Mouse (Mus musculus) hindbrain, postnatal 0 days (tissue): ENCODE data around the gene Slc37a3. TPM values are rescaled to one million over a fixed set of nuclear protein-coding genes. Genes with fewer than 3 reads are reported as not detected.
"Not testable (repeated sequence)": the region's sequence is repeated elsewhere in the genome, so short reads cannot be mapped to it uniquely, and the experiment has no call there.

Source experiments
- ATAC-seq: fragments of 200-750 bp; cut with Nextera tagmentation; 2 replicates; pipeline ENCODE4 v1.8.0; 2017; ENCODE audit warnings: mild to moderate bottlenecking, moderate TSS enrichment, moderate library complexity
- DNase-seq: peaks from one replicate; pipeline ENCODE4 v3.0.0-alpha.2; 2015; ENCODE audit warnings: low spot score
- H3K27ac ChIP-seq: fragments of 300-500 bp; sonication (generic); 2 replicates; pipeline ENCODE4 v1.5.1; 2014; ENCODE audit warnings: mild to moderate bottlenecking
- H3K27me3 ChIP-seq: fragments of 300-500 bp; sonication (generic); 2 replicates; pipeline ENCODE4 v1.6.1; 2014; ENCODE audit warnings: low read length, mixed read lengths; ENCODE audit not compliant: insufficient read depth
- H3K36me3 ChIP-seq: fragments of 300-500 bp; sonication (generic); 2 replicates; pipeline ENCODE4 v1.6.1; 2014; ENCODE audit warnings: low read length, mixed read lengths; ENCODE audit not compliant: insufficient read depth
- H3K4me1 ChIP-seq: fragments of 300-500 bp; sonication (generic); 2 replicates; pipeline ENCODE4 v1.6.1; 2014; ENCODE audit warnings: antibody characterized with exemption, low read length, mixed read lengths; ENCODE audit not compliant: insufficient read depth
- H3K4me2 ChIP-seq: fragments of 300-500 bp; sonication (generic); 2 replicates; pipeline ENCODE4 v1.6.1; 2014; ENCODE audit warnings: low read depth, mild to moderate bottlenecking, low read length, moderate library complexity, mixed read lengths
- H3K4me3 ChIP-seq: fragments of 300-500 bp; sonication (generic); 2 replicates; pipeline ENCODE4 v1.5.1; 2014; ENCODE audit warnings: low read length
- H3K9ac ChIP-seq: fragments of 300-500 bp; sonication (generic); replicated peaks from 2 replicates; pipeline ENCODE4 v1.6.1; 2014; ENCODE audit warnings: mild to moderate bottlenecking, low read length, moderate library complexity, mixed read lengths
- H3K9me3 ChIP-seq: fragments of 300-500 bp; sonication (generic); 2 replicates; pipeline ENCODE4 v1.6.1; 2016; ENCODE audit warnings: low read length, mixed read lengths
- CTCF ChIP-seq: IDR thresholded peaks from 2 replicates; pipeline ENCODE4 v1.5.1; 2016; ENCODE audit warnings: antibody characterized with exemption, control low read depth, low read depth
- WGBS: fragments of 180-500 bp; shearing (Covaris S2); extraction: QIAGEN DNeasy Blood & Tissue Kit; methylation state at CpG from one replicate; pipeline ENCODE4 v1.1.7; 2014; 5-methylcytosine and 5-hydroxymethylcytosine counted together
- polyA plus RNA-seq: library from polyadenylated mRNA; unstranded; fragments of >200 nt; fragmentation: Nextera tagmentation; extraction: Ambion mirVana; gene quantifications from 2 replicates; pipeline ENCODE4 v1.2.1, GENCODE M21; 2015
- total RNA-seq: library from RNA; depleted of rRNA; stranded (reverse); fragments of >200 nt; gene quantifications from 2 replicates; pipeline ENCODE4 v1.2.3, GENCODE M21; 2014

The Slc37a3 gene
- total and polyA plus RNA-seq, 2 experiments from 2014 or later = 45.6 to 48.2 TPM

DNA sequence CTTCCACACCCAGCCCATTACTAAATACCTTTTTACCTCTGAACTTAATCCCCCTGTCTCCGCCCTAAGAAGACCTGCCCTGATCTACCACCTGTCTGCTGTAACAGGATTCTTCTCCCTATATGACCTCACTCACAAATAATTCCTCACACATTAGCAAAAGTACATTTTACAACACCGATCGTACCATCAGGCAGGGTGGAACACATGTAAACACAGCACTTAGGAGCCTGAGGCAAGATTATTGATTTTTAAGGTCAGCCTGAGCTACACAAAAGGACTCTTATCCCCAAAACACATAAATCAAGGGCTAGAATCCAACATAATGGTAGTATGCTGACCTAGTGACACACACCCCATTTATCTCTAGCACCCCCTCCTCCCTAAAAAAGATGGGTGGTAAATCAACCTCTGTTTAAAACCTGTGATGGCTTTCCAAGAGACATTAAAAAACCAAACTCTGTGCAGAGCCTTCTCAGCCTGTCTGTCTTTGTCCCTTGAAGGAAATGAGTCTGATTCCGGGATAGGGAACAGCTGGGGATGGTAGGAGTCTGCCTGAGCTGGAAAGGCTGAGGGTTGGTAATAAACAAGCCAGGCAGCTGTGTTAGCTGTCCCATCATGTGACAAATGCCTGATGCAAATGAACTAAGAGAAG lies 4.0 kb downstream of the Slc37a3 start:
- H3K4me2 ChIP-seq = no peak overlapping the region
- WGBS = 77% methylated on average over 4 of the region's 4 CpGs
- no peak overlapping the region for H3K9ac ChIP-seq
- H3K4me1 ChIP-seq = 0 out of 2 replicates have a peak, but pooled peaks cover 3% of the 10 kb centered on the region
- ATAC-seq (no peak), DNase-seq (no peak)
- H3K36me3 ChIP-seq = no peaks in the 10 kb centered on the region
- no peak overlapping the region for H3K27ac ChIP-seq
- H3K9me3 ChIP-seq = no peaks in the 10 kb centered on the region
- no peaks in the 10 kb centered on the region for H3K27me3 ChIP-seq
- no peak overlapping the region for H3K4me3 ChIP-seq
- TF ChIP-seq CTCF = no peak

DNA sequence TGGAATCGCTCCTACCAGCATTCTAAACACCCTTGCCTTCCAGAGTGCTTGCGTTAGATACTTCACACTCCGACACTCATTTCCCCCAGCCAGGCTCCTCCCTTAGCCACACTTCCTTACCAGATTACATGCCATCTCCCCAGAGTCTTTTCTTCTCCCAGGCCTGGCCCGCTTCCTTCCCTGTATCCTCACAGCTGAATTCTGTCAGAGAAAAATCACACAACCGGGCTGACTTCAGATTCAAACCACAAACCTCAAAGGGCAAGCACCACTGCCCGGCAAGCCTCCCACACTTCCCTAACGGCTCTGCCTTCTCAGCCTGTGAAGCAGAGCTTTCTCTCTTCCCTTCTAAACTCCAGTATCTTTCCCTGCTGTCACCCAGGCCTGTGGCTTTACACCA lies 4.7 kb downstream of the Slc37a3 start:
- TF ChIP-seq CTCF = no peak
- 59% methylated on average over 7 of the region's 7 CpGs for WGBS
- H3K4me1 ChIP-seq = 0 out of 2 replicates have a peak, but pooled peaks cover 3% of the 10 kb centered on the region

DNA sequence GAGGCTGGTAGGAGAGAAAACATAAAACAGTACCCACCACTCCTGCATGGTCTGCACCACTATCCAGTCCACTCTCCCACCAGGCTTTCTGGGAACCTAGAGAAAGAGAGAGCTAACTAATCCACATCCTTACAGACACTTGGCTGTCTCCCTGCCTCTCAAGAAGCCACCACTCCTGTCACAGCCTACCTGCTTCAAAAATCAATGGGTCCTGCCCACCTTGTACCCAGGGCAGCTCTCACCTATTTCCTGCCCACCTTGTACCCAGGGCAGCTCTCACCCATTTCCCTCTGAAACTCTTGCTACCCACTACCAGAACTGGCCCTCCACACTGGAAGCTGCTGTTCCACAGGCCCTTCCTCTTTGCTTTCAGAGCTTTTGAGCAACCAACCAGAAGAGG lies 5.4 kb downstream of the Slc37a3 start:
- no peak for DNase-seq
- Histone ChIP-seq H3K9me3 (no peaks in the 10 kb centered on the region), H3K27me3 (no peaks in the 10 kb centered on the region), H3K4me2 (no peak overlapping the region), H3K9ac (no peak overlapping the region), H3K4me1 (0 out of 2 replicates have a peak, but pooled peaks cover 3% of the 10 kb centered on the region), H3K36me3 (no peaks in the 10 kb centered on the region), H3K4me3 (no peak overlapping the region), H3K27ac (no peak overlapping the region)
- no peak for TF ChIP-seq CTCF
- no peak for ATAC-seq

More for the DNA sequence above, 4.7 kb downstream of the Slc37a3 start:
- Histone ChIP-seq H3K4me3 (no peak overlapping the region), H3K27me3 (no peaks in the 10 kb centered on the region), H3K36me3 (no peaks in the 10 kb centered on the region), H3K9me3 (no peaks in the 10 kb centered on the region), H3K9ac (no peak overlapping the region), H3K4me2 (no peak overlapping the region), H3K27ac (no peak overlapping the region)
- ATAC-seq = no peak
- DNase-seq = no peak

DNA sequence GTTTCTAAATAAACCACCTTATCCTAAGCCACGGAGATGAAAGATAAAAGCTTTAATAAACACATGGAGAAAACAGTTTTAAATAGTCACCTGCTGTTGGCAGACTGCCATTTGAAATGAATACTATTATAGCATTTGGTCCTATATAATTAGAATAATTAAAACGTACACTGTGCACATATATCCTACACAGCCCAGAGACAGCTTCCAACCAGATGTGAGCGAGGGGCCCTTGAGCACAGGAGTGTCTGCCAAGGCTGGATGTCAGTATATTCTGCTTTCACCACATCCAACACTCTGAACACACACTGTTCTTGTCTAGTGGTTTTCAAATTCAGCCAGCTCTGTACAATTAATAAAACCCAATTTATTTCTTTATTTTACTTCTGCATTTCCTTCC lies 7.8 kb downstream of the Slc37a3 start:
- no peak overlapping the region for H3K4me2 ChIP-seq
- ATAC-seq (no peak), DNase-seq (no peak)
- peaks cover 4% of the 10 kb centered on the region for H3K36me3 ChIP-seq
- H3K27me3 ChIP-seq = no peaks in the 10 kb centered on the region
- H3K27ac ChIP-seq = no peak overlapping the region
- H3K4me3 ChIP-seq = no peak overlapping the region
- H3K4me1 ChIP-seq = no peaks in the 10 kb centered on the region
- TF ChIP-seq CTCF = no peak
- H3K9ac ChIP-seq = no peak overlapping the region
- WGBS = 73% methylated on average over 3 of the region's 3 CpGs
- H3K9me3 ChIP-seq = no peaks in the 10 kb centered on the region

DNA sequence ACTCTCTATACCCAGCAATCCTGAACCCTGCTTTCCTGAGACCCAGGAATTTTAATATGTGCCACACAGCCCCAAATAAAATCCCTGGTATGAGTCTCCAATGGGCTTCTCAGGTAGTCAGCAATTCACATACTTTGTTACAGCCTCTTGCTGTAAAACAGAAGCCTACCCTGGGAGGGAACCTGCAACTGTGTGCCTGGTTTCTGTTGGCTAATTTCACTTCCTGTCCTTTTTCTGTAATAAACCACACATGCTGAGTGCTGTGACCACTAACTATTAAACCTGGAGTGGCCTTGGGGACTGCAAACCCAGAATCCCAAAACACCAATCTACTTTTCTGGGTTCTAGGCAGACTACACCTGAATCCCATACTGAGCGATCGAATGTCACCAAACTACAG lies 14.8 kb downstream of the Slc37a3 start:
- Histone ChIP-seq H3K4me2 (no peak overlapping the region), H3K4me1 (no peaks in the 10 kb centered on the region), H3K9me3 (no peaks in the 10 kb centered on the region), H3K27me3 (no peaks in the 10 kb centered on the region), H3K36me3 (peaks cover 10% of the 10 kb centered on the region), H3K4me3 (no peak overlapping the region), H3K27ac (no peak overlapping the region), H3K9ac (no peak overlapping the region)
- no peak for ATAC-seq
- DNase-seq = no peak
- 94% methylated on average over 2 of the region's 2 CpGs for WGBS
- TF ChIP-seq CTCF = no peak

DNA sequence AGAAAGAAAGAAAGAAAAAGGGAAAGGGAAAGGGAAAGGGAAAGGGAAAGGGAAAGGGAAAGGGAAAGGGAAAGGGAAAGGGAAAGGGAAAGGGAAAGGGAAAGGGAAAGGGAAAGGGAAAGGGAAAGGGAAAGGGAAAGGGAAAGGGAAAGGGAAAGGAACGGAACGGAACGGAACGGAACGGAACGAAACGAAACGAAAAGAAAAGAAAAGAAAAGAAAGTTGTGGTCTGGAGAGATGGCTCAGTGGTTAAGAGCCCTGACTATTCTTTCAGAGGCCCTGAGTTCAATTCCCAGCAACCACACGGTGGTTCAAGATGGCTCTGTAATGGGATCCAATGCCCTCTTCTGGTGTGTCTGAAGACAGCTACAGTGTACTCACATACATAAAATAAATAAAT lies 18.3 kb downstream of the Slc37a3 start:
- not testable (repeated sequence) for H3K9ac ChIP-seq, H3K9me3 ChIP-seq, H3K27ac ChIP-seq, H3K27me3 ChIP-seq, DNase-seq, ATAC-seq, H3K4me1 ChIP-seq, H3K4me3 ChIP-seq, H3K4me2 ChIP-seq
- H3K36me3 ChIP-seq = peaks cover 35% of the 10 kb centered on the region
- 93% methylated on average over 9 of the region's 9 CpGs for WGBS

DNA sequence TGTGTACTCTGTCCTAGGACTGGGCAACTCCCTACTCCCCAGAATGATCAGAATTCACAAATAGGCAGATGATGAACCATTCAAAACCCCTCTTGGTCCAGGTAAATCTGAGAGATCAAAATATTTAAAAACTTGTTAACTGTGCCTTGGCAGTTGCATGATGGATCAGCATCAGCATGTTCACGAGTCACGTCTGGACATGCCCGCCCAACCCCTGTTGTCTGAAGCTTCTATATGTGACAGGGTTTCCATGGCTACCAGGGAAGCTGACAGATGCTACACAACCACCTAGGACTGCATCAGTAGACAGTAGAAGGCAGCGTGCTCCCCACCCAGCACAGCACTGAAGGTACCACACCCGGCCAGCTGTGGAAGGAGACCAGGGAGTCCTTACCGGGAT lies 28.5 kb downstream of the Slc37a3 start:
- Histone ChIP-seq H3K27ac (no peak overlapping the region), H3K36me3 (peaks cover 27% of the 10 kb centered on the region; the same call in 1 of the 2 replicates), H3K9me3 (no peaks in the 10 kb centered on the region), H3K4me2 (no peak overlapping the region), H3K4me1 (no peaks in the 10 kb centered on the region), H3K27me3 (no peaks in the 10 kb centered on the region), H3K4me3 (no peak overlapping the region), H3K9ac (no peak overlapping the region)
- ATAC-seq = no peak
- WGBS = 43% methylated on average over 6 of the region's 6 CpGs
- no peak for TF ChIP-seq CTCF
- DNase-seq = no peak
